Mouse (Mus musculus): ENCODE measurements around the gene Htra3. TPM values are rescaled to one million over a fixed set of nuclear protein-coding genes. Genes with fewer than 3 reads are reported as not detected.

Gene Htra3
- polyA plus RNA-seq, 1 experiment from 2014 or later, result 17.2 TPM

- H3K36me3 ChIP-seq (ENCODE audit: control insufficient read depth, insufficient read depth), result no peaks in the 10 kb centered on the region
- H3K4me1 ChIP-seq (ENCODE audit: control insufficient read depth, insufficient read depth, low read length), result peaks cover 2% of the 10 kb centered on the region; the same call in 1 of the 2 replicates
- H3K27ac ChIP-seq (ENCODE audit: low read length), result no peak overlapping the region
- H3K9ac ChIP-seq (ENCODE audit: low read length), result no peak overlapping the region
- no peaks in the 10 kb centered on the region for H3K9me3 ChIP-seq (replicated peaks; ENCODE audit: control insufficient read depth, low read length)
- H3K4me3 ChIP-seq (ENCODE audit: low read length), result no peak overlapping the region
- WGBS, result 81% methylated on average over 2 of the region's 2 CpGs
- no peaks in the 10 kb centered on the region for H3K27me3 ChIP-seq (ENCODE audit: control insufficient read depth, insufficient read depth, low read length)
- H3K4me2 ChIP-seq (ENCODE audit: low read depth, low read length), result no peak overlapping the region
- no peak for ATAC-seq (replicated peaks; ENCODE audit: extremely low read depth, insufficient read depth, low FRiP score)
These were observed 53.2 kb downstream of the Htra3 start for GRCm38 (mm10) chr5:35626408-35626807.

GRCm38 (mm10) chr5:35624751-35625239, 54.8 kb downstream of the Htra3 start:
- no peaks in the 10 kb centered on the region for H3K27me3 ChIP-seq (ENCODE audit: control insufficient read depth, insufficient read depth, low read length)
- 58% methylated on average over 4 of the region's 4 CpGs for WGBS
- H3K9me3 ChIP-seq (replicated peaks; ENCODE audit: control insufficient read depth, low read length), result no peaks in the 10 kb centered on the region
- H3K4me1 ChIP-seq (ENCODE audit: control insufficient read depth, insufficient read depth, low read length), result peaks cover 9% of the 10 kb centered on the region
- no peak overlapping the region for H3K27ac ChIP-seq (ENCODE audit: low read length)
- H3K9ac ChIP-seq (ENCODE audit: low read length), result no peak overlapping the region
- H3K4me2 ChIP-seq (ENCODE audit: low read depth, low read length), result no peak overlapping the region
- 0 out of 2 replicates have a peak, but pooled peaks have one; percentile 37 for ATAC-seq (replicated peaks; ENCODE audit: extremely low read depth, insufficient read depth, low FRiP score)
- H3K36me3 ChIP-seq (ENCODE audit: control insufficient read depth, insufficient read depth), result no peaks in the 10 kb centered on the region
- no peak overlapping the region for H3K4me3 ChIP-seq (ENCODE audit: low read length)

GRCm38 (mm10) chr5:35623831-35624230, 55.8 kb downstream of the Htra3 start:
- no peak for ATAC-seq (replicated peaks; ENCODE audit: extremely low read depth, insufficient read depth, low FRiP score)
- Histone ChIP-seq H3K9ac (ENCODE audit: low read length) (no peak overlapping the region), H3K27me3 (ENCODE audit: control insufficient read depth, insufficient read depth, low read length) (no peaks in the 10 kb centered on the region)

GRCm38 (mm10) chr5:35621114-35621513, 58.5 kb downstream of the Htra3 start:
- ATAC-seq (replicated peaks; ENCODE audit: extremely low read depth, insufficient read depth, low FRiP score), result peak; percentile 61; the same call in 1 of the 2 replicates
- Histone ChIP-seq H3K36me3 (ENCODE audit: control insufficient read depth, insufficient read depth) (no peaks in the 10 kb centered on the region), H3K9ac (ENCODE audit: low read length) (no peak overlapping the region), H3K27ac (ENCODE audit: low read length) (no peak overlapping the region), H3K4me2 (ENCODE audit: low read depth, low read length) (no peak overlapping the region), H3K27me3 (ENCODE audit: control insufficient read depth, insufficient read depth, low read length) (no peaks in the 10 kb centered on the region), H3K4me1 (ENCODE audit: control insufficient read depth, insufficient read depth, low read length) (peaks cover 9% of the 10 kb centered on the region), H3K4me3 (ENCODE audit: low read length) (no peak overlapping the region), H3K9me3 (replicated peaks; ENCODE audit: control insufficient read depth, low read length) (no peaks in the 10 kb centered on the region)
- WGBS, result 14% methylated on average over 4 of the region's 4 CpGs

More at GRCm38 (mm10) chr5:35623831-35624230, 55.8 kb downstream of the Htra3 start:
- H3K36me3 ChIP-seq (ENCODE audit: control insufficient read depth, insufficient read depth), result no peaks in the 10 kb centered on the region
- no peak overlapping the region for H3K4me2 ChIP-seq (ENCODE audit: low read depth, low read length)
- H3K4me1 ChIP-seq (ENCODE audit: control insufficient read depth, insufficient read depth, low read length), result peaks cover 9% of the 10 kb centered on the region
- no peaks in the 10 kb centered on the region for H3K9me3 ChIP-seq (replicated peaks; ENCODE audit: control insufficient read depth, low read length)
- H3K27ac ChIP-seq (ENCODE audit: low read length), result no peak overlapping the region
- no peak overlapping the region for H3K4me3 ChIP-seq (ENCODE audit: low read length)

GRCm38 (mm10) chr5:35616943-35617342, 62.6 kb downstream of the Htra3 start:
- ATAC-seq (replicated peaks; ENCODE audit: extremely low read depth, insufficient read depth, low FRiP score), result no peak
- H3K4me2 ChIP-seq (ENCODE audit: low read depth, low read length), result no peak overlapping the region
- 43% methylated on average over 5 of the region's 5 CpGs for WGBS
- peaks cover 9% of the 10 kb centered on the region for H3K4me1 ChIP-seq (ENCODE audit: control insufficient read depth, insufficient read depth, low read length)
- H3K27ac ChIP-seq (ENCODE audit: low read length), result no peak overlapping the region
- H3K9ac ChIP-seq (ENCODE audit: low read length), result no peak overlapping the region
- H3K27me3 ChIP-seq (ENCODE audit: control insufficient read depth, insufficient read depth, low read length), result no peaks in the 10 kb centered on the region; the same call in 1 of the 2 replicates
- H3K36me3 ChIP-seq (ENCODE audit: control insufficient read depth, insufficient read depth), result no peaks in the 10 kb centered on the region
- H3K4me3 ChIP-seq (ENCODE audit: low read length), result no peak overlapping the region
- H3K9me3 ChIP-seq (replicated peaks; ENCODE audit: control insufficient read depth, low read length), result no peaks in the 10 kb centered on the region

GRCm38 (mm10) chr5:35612722-35613121, 66.9 kb downstream of the Htra3 start:
- Histone ChIP-seq H3K36me3 (ENCODE audit: control insufficient read depth, insufficient read depth) (no peaks in the 10 kb centered on the region), H3K27me3 (ENCODE audit: control insufficient read depth, insufficient read depth, low read length) (no peaks in the 10 kb centered on the region; the same call in 1 of the 2 replicates), H3K4me2 (ENCODE audit: low read depth, low read length) (no peak overlapping the region), H3K4me3 (ENCODE audit: low read length) (no peak overlapping the region), H3K4me1 (ENCODE audit: control insufficient read depth, insufficient read depth, low read length) (peaks cover 19% of the 10 kb centered on the region), H3K9me3 (replicated peaks; ENCODE audit: control insufficient read depth, low read length) (no peaks in the 10 kb centered on the region), H3K27ac (ENCODE audit: low read length) (no peak overlapping the region), H3K9ac (ENCODE audit: low read length) (no peak overlapping the region)
- WGBS, result 86% methylated on average over 8 of the region's 8 CpGs
- no peak for ATAC-seq (replicated peaks; ENCODE audit: extremely low read depth, insufficient read depth, low FRiP score)

- Histone ChIP-seq H3K4me1 (ENCODE audit: control insufficient read depth, insufficient read depth, low read length) (peaks cover 26% of the 10 kb centered on the region), H3K27ac (ENCODE audit: low read length) (no peak overlapping the region), H3K9ac (ENCODE audit: low read length) (no peak overlapping the region), H3K4me2 (ENCODE audit: low read depth, low read length) (no peak overlapping the region), H3K27me3 (ENCODE audit: control insufficient read depth, insufficient read depth, low read length) (no peaks in the 10 kb centered on the region; the same call in 1 of the 2 replicates), H3K36me3 (ENCODE audit: control insufficient read depth, insufficient read depth) (no peaks in the 10 kb centered on the region), H3K4me3 (ENCODE audit: low read length) (no peak overlapping the region), H3K9me3 (replicated peaks; ENCODE audit: control insufficient read depth, low read length) (no peaks in the 10 kb centered on the region)
- WGBS, result 87% methylated on average over 11 of the region's 11 CpGs
- ATAC-seq (replicated peaks; ENCODE audit: extremely low read depth, insufficient read depth, low FRiP score), result no peak
These were observed 67.7 kb downstream of the Htra3 start for GRCm38 (mm10) chr5:35611900-35612299.

GRCm38 (mm10) chr5:35611170-35611569, 68.4 kb downstream of the Htra3 start:
- Histone ChIP-seq H3K27me3 (ENCODE audit: control insufficient read depth, insufficient read depth, low read length) (no peaks in the 10 kb centered on the region; the same call in 1 of the 2 replicates), H3K4me2 (ENCODE audit: low read depth, low read length) (no peak overlapping the region), H3K9ac (ENCODE audit: low read length) (no peak overlapping the region), H3K9me3 (replicated peaks; ENCODE audit: control insufficient read depth, low read length) (no peaks in the 10 kb centered on the region), H3K36me3 (ENCODE audit: control insufficient read depth, insufficient read depth) (no peaks in the 10 kb centered on the region), H3K4me3 (ENCODE audit: low read length) (no peak overlapping the region), H3K4me1 (ENCODE audit: control insufficient read depth, insufficient read depth, low read length) (peaks cover 26% of the 10 kb centered on the region), H3K27ac (ENCODE audit: low read length) (no peak overlapping the region)
- WGBS, result 61% methylated on average over 9 of the region's 9 CpGs
- ATAC-seq (replicated peaks; ENCODE audit: extremely low read depth, insufficient read depth, low FRiP score), result peak; percentile 41

GRCm38 (mm10) chr5:35610381-35610780, 69.2 kb downstream of the Htra3 start:
- H3K9ac ChIP-seq (ENCODE audit: low read length), result no peak overlapping the region
- no peak overlapping the region for H3K27ac ChIP-seq (ENCODE audit: low read length)
- H3K9me3 ChIP-seq (replicated peaks; ENCODE audit: control insufficient read depth, low read length), result no peaks in the 10 kb centered on the region
- H3K4me3 ChIP-seq (ENCODE audit: low read length), result no peak overlapping the region
- no peak for ATAC-seq (replicated peaks; ENCODE audit: extremely low read depth, insufficient read depth, low FRiP score)
- H3K4me1 ChIP-seq (ENCODE audit: control insufficient read depth, insufficient read depth, low read length), result peaks cover 26% of the 10 kb centered on the region
- H3K4me2 ChIP-seq (ENCODE audit: low read depth, low read length), result no peak overlapping the region
- WGBS, result 76% methylated on average over 7 of the region's 7 CpGs
- H3K36me3 ChIP-seq (ENCODE audit: control insufficient read depth, insufficient read depth), result no peaks in the 10 kb centered on the region
- no peaks in the 10 kb centered on the region; the same call in 1 of the 2 replicates for H3K27me3 ChIP-seq (ENCODE audit: control insufficient read depth, insufficient read depth, low read length)

All from heart, embryonic 16.5 days (tissue).